Comparison of ENCODE assay signal across 9 mouse cellular contexts in genomic region chr5:74265601-74266475, GRCm38 (mm10).
A peak's percentile ranks its signal among the peaks of the same experiment; 100 is the strongest.
DNase-seq lines count a peak whose midpoint lies in the region; ATAC-seq and TF ChIP-seq lines count a peak whose summit lies in the region.
"Had no signal": no experiment of that assay in that cellular context is flagged by ENCODE, and none has a peak within 500 bp of the region (broad histone marks: within the 10 kb centered on the region; RNA-seq: fewer than 3 reads in every experiment).

No protein-coding gene starts in this region.

- no peaks in the 10 kb centered on the region for H3K36me3 ChIP-seq in heart, embryonic 11.5 days (ENCODE audit: control insufficient read depth, insufficient read depth, low read length)
- H3K36me3 ChIP-seq in midbrain, embryonic 12.5 days: no peaks in the 10 kb centered on the region
- H3K36me3 ChIP-seq in midbrain, embryonic 15.5 days (replicated peaks): no peaks in the 10 kb centered on the region
- no peaks in the 10 kb centered on the region for H3K36me3 ChIP-seq in hindbrain, embryonic 15.5 days
- no peaks in the 10 kb centered on the region for H3K36me3 ChIP-seq in stomach, postnatal 0 days (ENCODE audit: control insufficient read depth, insufficient read depth, low read length)

- WGBS in heart, embryonic 11.5 days (ENCODE audit: insufficient replicate concordance): 49% methylated on average over 13 of the region's 13 CpGs
- 52% methylated on average over 13 of the region's 13 CpGs for WGBS in midbrain, embryonic 12.5 days
- WGBS in midbrain, embryonic 15.5 days: 46% methylated on average over 13 of the region's 13 CpGs
- 44% methylated on average over 13 of the region's 13 CpGs for WGBS in hindbrain, embryonic 15.5 days
- WGBS in stomach, postnatal 0 days: 45% methylated on average over 13 of the region's 13 CpGs

- peak overlapping the region; percentile 17; the same call in 1 of the 2 replicates for H3K9ac ChIP-seq in heart, embryonic 11.5 days (ENCODE audit: low read depth, low read length)
- no peak overlapping the region for H3K9ac ChIP-seq in midbrain, embryonic 12.5 days (replicated peaks)
- H3K9ac ChIP-seq in midbrain, embryonic 15.5 days: no peak overlapping the region
- no peak overlapping the region for H3K9ac ChIP-seq in hindbrain, embryonic 15.5 days
- H3K9ac ChIP-seq in stomach, postnatal 0 days (ENCODE audit: low read length): no peak overlapping the region

- no peak for ATAC-seq in heart, embryonic 11.5 days (replicated peaks; ENCODE audit: insufficient number of reproducible peaks, low FRiP score, low TSS enrichment)
- no peak for ATAC-seq in midbrain, embryonic 12.5 days (ENCODE audit: low FRiP score, low read depth)
- no peak for ATAC-seq in midbrain, embryonic 15.5 days (replicated peaks)
- no peak for ATAC-seq in hindbrain, embryonic 15.5 days (ENCODE audit: low FRiP score, low read depth)
- ATAC-seq in stomach, postnatal 0 days (ENCODE audit: low FRiP score, low TSS enrichment): no peak

- H3K27ac ChIP-seq in heart, embryonic 11.5 days (ENCODE audit: low read depth, low read length): peak overlapping the region; percentile 24; the same call in 1 of the 2 replicates
- 0 out of 2 replicates have a peak overlapping the region, but pooled peaks have one; percentile 20 for H3K27ac ChIP-seq in midbrain, embryonic 12.5 days (replicated peaks)
- H3K27ac ChIP-seq in midbrain, embryonic 15.5 days: no peak overlapping the region
- peak overlapping the region; percentile 16; the same call in 1 of the 2 replicates for H3K27ac ChIP-seq in hindbrain, embryonic 15.5 days (replicated peaks)
- H3K27ac ChIP-seq in stomach, postnatal 0 days (replicated peaks): peak overlapping the region; percentile 5; the same call in 1 of the 2 replicates

- H3K4me1 ChIP-seq in heart, embryonic 11.5 days (ENCODE audit: control insufficient read depth, insufficient read depth, low read length): peaks cover 24% of the 10 kb centered on the region
- peaks cover 19% of the 10 kb centered on the region for H3K4me1 ChIP-seq in midbrain, embryonic 12.5 days
- no peaks in the 10 kb centered on the region for H3K4me1 ChIP-seq in midbrain, embryonic 15.5 days
- H3K4me1 ChIP-seq in hindbrain, embryonic 15.5 days (replicated peaks): no peaks in the 10 kb centered on the region; the same call in none of the 2 replicates
- H3K4me1 ChIP-seq in stomach, postnatal 0 days (replicated peaks; ENCODE audit: control insufficient read depth, insufficient read depth): no peaks in the 10 kb centered on the region; the same call in 1 of the 2 replicates

- no peak for DNase-seq in heart, adult 9 months (ENCODE audit: low spot score in 2 of 2)
- DNase-seq in stomach, postnatal 0 days (ENCODE audit: low spot score): no peak
- DNase-seq in embryo, embryonic 10.5 days (ENCODE audit: low spot score): no peak
- DNase-seq in gastrocnemius, adult 18-20 months (ENCODE audit: low spot score): no peak
- DNase-seq: gastrocnemius, postnatal 25 days had no signal

- H3K4me3 ChIP-seq in heart, embryonic 11.5 days (ENCODE audit: low read depth, low read length): no peak overlapping the region
- no peak overlapping the region for H3K4me3 ChIP-seq in midbrain, embryonic 12.5 days
- H3K4me3 ChIP-seq in midbrain, embryonic 15.5 days: no peak overlapping the region
- no peak overlapping the region for H3K4me3 ChIP-seq in hindbrain, embryonic 15.5 days
- no peak overlapping the region for H3K4me3 ChIP-seq in stomach, postnatal 0 days (ENCODE audit: low read depth, low read length)

- TF ChIP-seq EP300 in stomach, postnatal 0 days (optimal IDR thresholded peaks at IDR 0.05): no peak

- H3K4me2 ChIP-seq in heart, embryonic 11.5 days: no peak overlapping the region
- H3K4me2 ChIP-seq in midbrain, embryonic 12.5 days (replicated peaks): no peak overlapping the region
- no peak overlapping the region for H3K4me2 ChIP-seq in midbrain, embryonic 15.5 days
- H3K4me2 ChIP-seq in hindbrain, embryonic 15.5 days: no peak overlapping the region
- no peak overlapping the region for H3K4me2 ChIP-seq in stomach, postnatal 0 days (replicated peaks; ENCODE audit: low read depth)

- no peaks in the 10 kb centered on the region for H3K9me3 ChIP-seq in heart, embryonic 11.5 days (replicated peaks; ENCODE audit: control insufficient read depth, low read length)
- H3K9me3 ChIP-seq in midbrain, embryonic 12.5 days: no peaks in the 10 kb centered on the region
- no peaks in the 10 kb centered on the region for H3K9me3 ChIP-seq in midbrain, embryonic 15.5 days
- no peaks in the 10 kb centered on the region for H3K9me3 ChIP-seq in hindbrain, embryonic 15.5 days
- H3K9me3 ChIP-seq in stomach, postnatal 0 days (ENCODE audit: control insufficient read depth, low read length): no peaks in the 10 kb centered on the region

- no peak for TF ChIP-seq CTCF in stomach, postnatal 0 days (IDR thresholded peaks at IDR 0.05; ENCODE audit: low read depth)

- no peaks in the 10 kb centered on the region for H3K27me3 ChIP-seq in heart, embryonic 11.5 days (ENCODE audit: control insufficient read depth, insufficient read depth, low read length)
- H3K27me3 ChIP-seq in midbrain, embryonic 12.5 days: no peaks in the 10 kb centered on the region
- H3K27me3 ChIP-seq in midbrain, embryonic 15.5 days (replicated peaks): no peaks in the 10 kb centered on the region
- no peaks in the 10 kb centered on the region for H3K27me3 ChIP-seq in hindbrain, embryonic 15.5 days
- H3K27me3 ChIP-seq in stomach, postnatal 0 days (ENCODE audit: control insufficient read depth, insufficient read depth, low read length): no peaks in the 10 kb centered on the region
